Comparison of ENCODE assay signal across 9 mouse cellular contexts in genomic region chrX:100392304-100392703, GRCm38 (mm10). TPM values are rescaled to one million over a fixed set of nuclear protein-coding genes. Genes with fewer than 3 reads are reported as not detected.
DNase-seq lines count a peak whose midpoint lies in the region; ATAC-seq and TF ChIP-seq lines count a peak whose summit lies in the region.
"Had no signal": no experiment of that assay in that cellular context is flagged by ENCODE, and none has a peak within 500 bp of the region (broad histone marks: within the 10 kb centered on the region; RNA-seq: fewer than 3 reads in every experiment).

No protein-coding gene starts in this region.

- WGBS in forebrain, embryonic 13.5 days, result 27% methylated on average over 6 of the region's 6 CpGs
- WGBS in forebrain, embryonic 12.5 days, result 32% methylated on average over 6 of the region's 6 CpGs
- WGBS in neural tube, embryonic 15.5 days, result 40% methylated on average over 6 of the region's 6 CpGs

- no peak for TF ChIP-seq POLR2A in brain, embryonic 14.5 days (IDR thresholded peaks at IDR 0.05; ENCODE audit: borderline replicate concordance, extremely low read depth, insufficient read depth, insufficient read length, poor library complexity, severe bottlenecking)

- no peaks in the 10 kb centered on the region for H3K9me3 ChIP-seq in forebrain, embryonic 13.5 days (replicated peaks)
- no peaks in the 10 kb centered on the region for H3K9me3 ChIP-seq in forebrain, embryonic 12.5 days
- H3K9me3 ChIP-seq in neural tube, embryonic 15.5 days (replicated peaks), result no peaks in the 10 kb centered on the region

- intact Hi-C loops in heart, postnatal 36 days (cut with DNase I), result loop anchor here (1.0 to 10.0 kb wide), 2 partner anchors 418 to 539 kb away; partner anchors contain the start of gene Eda

- no peak overlapping the region for H3K4me3 ChIP-seq in forebrain, embryonic 13.5 days
- no peak overlapping the region for H3K4me3 ChIP-seq in forebrain, embryonic 12.5 days (replicated peaks)
- no peak overlapping the region for H3K4me3 ChIP-seq in neural tube, embryonic 15.5 days (replicated peaks)

- TF ChIP-seq CTCF in brain, embryonic 14.5 days (IDR thresholded peaks at IDR 0.05; ENCODE audit: borderline replicate concordance, extremely low read depth, insufficient read depth, insufficient read length), result peak; percentile 60; the same call in 1 of the 2 replicates

- H3K27me3 ChIP-seq in forebrain, embryonic 13.5 days, result no peaks in the 10 kb centered on the region
- H3K27me3 ChIP-seq in forebrain, embryonic 12.5 days, result peaks cover 30% of the 10 kb centered on the region
- H3K27me3 ChIP-seq in neural tube, embryonic 15.5 days (replicated peaks), result no peaks in the 10 kb centered on the region

- peak; percentile 61 for ATAC-seq in forebrain, embryonic 13.5 days
- ATAC-seq in forebrain, embryonic 12.5 days (ENCODE audit: low FRiP score), result no peak
- no peak for ATAC-seq in neural tube, embryonic 15.5 days (ENCODE audit: low FRiP score)

- H3K27ac ChIP-seq in forebrain, embryonic 13.5 days, result no peak overlapping the region
- no peak overlapping the region for H3K27ac ChIP-seq in forebrain, embryonic 12.5 days
- no peak overlapping the region for H3K27ac ChIP-seq in neural tube, embryonic 15.5 days (replicated peaks)

- peak; percentile 25 for DNase-seq in neural tube, embryonic 10.5 days (ENCODE audit: extremely low spot score, low spot score)
- peak; percentile 57 for DNase-seq in brain, embryonic 14.5 days (ENCODE audit: low read depth)
- DNase-seq in heart, postnatal 36 days, result peak; percentile 9 to 11
- DNase-seq in lung, postnatal 14 days, result peak; percentile 47
- DNase-seq in T-cell, adult 2 months (ENCODE audit: low spot score), result no peak

- H3K36me3 ChIP-seq in forebrain, embryonic 13.5 days (ENCODE audit: poor library complexity, severe bottlenecking), result no peaks in the 10 kb centered on the region
- no peaks in the 10 kb centered on the region for H3K36me3 ChIP-seq in forebrain, embryonic 12.5 days (replicated peaks)
- H3K36me3 ChIP-seq in neural tube, embryonic 15.5 days, result no peaks in the 10 kb centered on the region

- H3K4me2 ChIP-seq in forebrain, embryonic 13.5 days, result no peak overlapping the region
- H3K4me2 ChIP-seq in forebrain, embryonic 12.5 days, result no peak overlapping the region
- no peak overlapping the region for H3K4me2 ChIP-seq in neural tube, embryonic 15.5 days

- no peak overlapping the region for H3K9ac ChIP-seq in forebrain, embryonic 13.5 days
- H3K9ac ChIP-seq in forebrain, embryonic 12.5 days, result no peak overlapping the region
- no peak overlapping the region for H3K9ac ChIP-seq in neural tube, embryonic 15.5 days (replicated peaks)

- H3K4me1 ChIP-seq in forebrain, embryonic 13.5 days, result no peaks in the 10 kb centered on the region
- no peaks in the 10 kb centered on the region for H3K4me1 ChIP-seq in forebrain, embryonic 12.5 days
- no peaks in the 10 kb centered on the region for H3K4me1 ChIP-seq in neural tube, embryonic 15.5 days

RNA-seq across cellular contexts. Expression of gene Otud6a, which starts 36.5 kb away (rescaled TPM):
- polyA plus RNA-seq in forebrain, embryonic 13.5 days (2015; fragmentation: Nextera tagmentation; extraction: Ambion mirVana), result not detected in 2 replicates
- not detected in 2 replicates for polyA plus RNA-seq in forebrain, embryonic 12.5 days (2016; fragmentation: Nextera tagmentation; extraction: Ambion mirVana)
- not detected in 2 replicates for polyA plus RNA-seq in neural tube, embryonic 15.5 days (2015; fragmentation: Nextera tagmentation; extraction: Ambion mirVana)
- not detected in 2 replicates for polyA plus RNA-seq in brain, embryonic 14.5 days (2012; rRNA removed)
- not detected for total RNA-seq in heart, postnatal 36 days (2021)
- total RNA-seq: hematopoietic stem cell, adult 5-6 weeks had no signal

RNA-seq across cellular contexts. Expression of gene Awat2, which starts 50.2 kb away (rescaled TPM):
- 0.45 and 0.57 TPM in 2 replicates for polyA plus RNA-seq in forebrain, embryonic 13.5 days (2015; fragmentation: Nextera tagmentation; extraction: Ambion mirVana)
- polyA plus RNA-seq in forebrain, embryonic 12.5 days (2016; fragmentation: Nextera tagmentation; extraction: Ambion mirVana), result 0.40 and 0.46 TPM in 2 replicates
- polyA plus RNA-seq in neural tube, embryonic 15.5 days (2015; fragmentation: Nextera tagmentation; extraction: Ambion mirVana), result 0.12 and 0.22 TPM in 2 replicates
- 0.25 and 0.34 TPM in 2 replicates for polyA plus RNA-seq in brain, embryonic 14.5 days (2012; rRNA removed)
- total RNA-seq in heart, postnatal 36 days (2021), result under 1 TPM in 1 of 2 experiments, not detected in 1; 0.25 TPM
- total RNA-seq: hematopoietic stem cell, adult 5-6 weeks had no signal
